Mouse (Mus musculus) right cerebral cortex, adult 18-20 months (tissue): ENCODE data around the gene Mrpl4.
"Not testable (repeated sequence)": the region's sequence is repeated elsewhere in the genome, so short reads cannot be mapped to it uniquely, and the experiment has no call there.

ENCODE experiments used
- DNase-seq: peaks from one replicate; pipeline ENCODE4 v3.0.0; 2022; ENCODE audit warnings: mixed read lengths

Mrpl4 gene

GRCm38 (mm10) chr9:21044785-21045184, 42.2 kb downstream of the Mrpl4 start:
- not testable (repeated sequence) for DNase-seq

- no peak for DNase-seq
These were observed 42.7 kb downstream of the Mrpl4 start for GRCm38 (mm10) chr9:21045235-21045634.

- no peak for DNase-seq
These were observed 49.0 kb downstream of the Mrpl4 start for GRCm38 (mm10) chr9:21051578-21051977.
